Mouse (Mus musculus) CD4-positive, CD25-positive, alpha-beta regulatory T cell, adult 2 months (primary cell): ENCODE measurements at regions not wholly inside any gene's neighbourhood (a gene's known extent, or its start where the extent isn't known, plus 50 kb on each side); places are given as distances from the start of the nearest gene placed in this dataset.
A peak's percentile ranks its signal among the peaks of the same experiment; 100 is the strongest.

Experiments
- DNase-seq: peaks from one replicate; pipeline ENCODE4 v3.0.0-alpha.2; 2012; ENCODE audit warnings: low read depth, low spot score

DNA sequence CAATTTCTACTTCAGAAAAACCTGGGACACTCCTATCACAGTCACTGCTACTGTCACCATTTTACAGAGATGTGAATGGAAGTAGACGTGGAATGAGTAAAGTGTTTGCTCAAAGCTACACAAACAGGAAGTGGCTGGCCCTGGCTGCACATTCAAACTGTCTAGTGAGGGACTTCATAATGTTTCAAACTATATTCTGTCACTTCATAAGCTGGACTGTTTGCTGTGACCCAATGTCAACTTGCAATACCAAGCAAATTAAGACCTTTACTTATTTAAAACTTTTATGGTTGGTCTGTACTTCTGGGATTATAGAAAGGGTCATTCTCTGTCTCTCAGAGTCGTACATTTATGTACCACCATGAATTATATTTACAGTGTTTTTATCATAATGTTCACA lies 53.9 kb downstream of the Gm11361 start:
- DNase-seq = peak; percentile 6

DNA sequence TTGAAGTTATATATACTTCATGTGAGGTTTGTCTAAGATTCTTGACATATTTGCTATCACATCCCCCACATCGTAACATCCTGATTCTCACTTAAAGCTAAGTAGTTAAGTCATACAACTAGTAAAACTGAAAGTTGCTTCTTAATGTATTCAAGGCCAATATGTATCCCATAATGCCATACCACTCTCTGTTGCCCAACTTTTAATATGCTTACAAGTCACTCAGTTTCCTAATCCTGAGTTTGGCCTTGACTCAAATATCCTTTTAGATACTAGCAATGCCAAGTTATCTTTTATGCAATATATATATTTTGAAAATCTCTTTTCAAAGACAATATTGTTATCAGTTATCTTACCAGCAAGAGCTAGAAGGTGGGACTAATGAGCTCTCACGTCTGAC lies 54.3 kb downstream of the Gm11361 start:
- DNase-seq = no peak

DNA sequence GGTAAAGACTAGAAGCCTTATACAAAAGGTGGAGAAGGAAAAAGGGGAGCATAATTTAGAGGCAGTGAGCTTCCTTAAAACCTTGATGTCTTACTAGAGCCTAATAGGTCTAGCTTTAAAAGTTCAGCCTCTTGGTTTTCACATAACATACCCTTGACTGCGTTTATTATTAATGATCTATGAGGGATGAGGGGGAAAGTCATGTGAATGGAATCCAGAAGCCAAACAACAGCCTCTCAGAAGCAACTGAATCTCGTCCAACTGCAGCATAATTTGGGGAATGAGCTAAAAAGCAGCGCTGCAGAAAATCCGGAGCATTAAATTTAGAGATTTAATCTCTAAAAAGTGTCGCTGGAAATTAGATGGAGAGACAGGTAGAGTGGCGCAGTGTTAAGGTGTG lies 54.8 kb downstream of the Gm11361 start:
- no peak for DNase-seq

DNA sequence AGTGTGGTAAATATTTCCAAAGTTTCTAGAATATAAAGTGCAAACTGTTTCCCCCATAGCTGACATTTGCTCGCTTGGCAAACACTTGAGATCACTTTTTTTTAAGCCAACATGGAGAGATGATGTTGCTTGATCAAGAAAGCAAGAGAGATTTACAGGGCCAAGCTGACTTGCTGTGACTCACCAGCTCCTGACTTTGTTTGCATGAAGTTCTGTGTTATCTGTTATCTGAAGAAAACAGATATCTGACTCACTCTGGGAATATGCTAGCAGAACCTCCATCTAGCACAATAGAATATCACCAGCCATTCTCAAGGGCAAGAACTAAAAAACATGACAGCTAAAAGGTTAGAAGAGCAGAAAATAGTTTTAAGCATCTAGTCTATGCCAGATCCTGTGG lies 56.1 kb downstream of the Gm11361 start:
- no peak for DNase-seq

DNA sequence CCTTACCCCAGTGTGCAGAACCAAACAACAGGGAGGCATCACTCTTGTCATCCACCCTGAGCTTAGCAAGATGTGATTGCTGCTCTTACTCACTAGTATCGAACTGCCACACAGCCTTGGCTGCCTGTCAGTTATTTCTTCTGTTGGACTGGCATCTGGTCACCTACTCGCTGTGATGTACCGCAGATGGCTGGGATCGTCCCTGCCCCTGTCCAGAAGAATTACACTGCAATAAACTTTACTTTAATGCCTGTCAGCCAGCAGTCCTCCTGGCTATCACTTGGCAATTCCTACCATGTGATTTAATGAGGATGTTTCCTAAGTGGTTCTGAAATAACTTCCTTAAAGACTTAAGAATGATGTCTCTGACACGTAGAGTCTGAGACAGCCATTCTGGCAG lies 57.7 kb downstream of the Gm11361 start:
- no peak for DNase-seq
